Mouse (Mus musculus) kidney, postnatal 25 days (tissue): ENCODE measurements around the gene Il4.
"Not testable (repeated sequence)": the region's sequence is repeated elsewhere in the genome, so short reads cannot be mapped to it uniquely, and the experiment has no call there.

ENCODE experiments used
- DNase-seq, 2 experiments: peaks; one replicate each; pipeline ENCODE4 v3.0.0; 2021; ENCODE audit warnings: mixed read lengths in 2 of 2

Il4 gene

DNA sequence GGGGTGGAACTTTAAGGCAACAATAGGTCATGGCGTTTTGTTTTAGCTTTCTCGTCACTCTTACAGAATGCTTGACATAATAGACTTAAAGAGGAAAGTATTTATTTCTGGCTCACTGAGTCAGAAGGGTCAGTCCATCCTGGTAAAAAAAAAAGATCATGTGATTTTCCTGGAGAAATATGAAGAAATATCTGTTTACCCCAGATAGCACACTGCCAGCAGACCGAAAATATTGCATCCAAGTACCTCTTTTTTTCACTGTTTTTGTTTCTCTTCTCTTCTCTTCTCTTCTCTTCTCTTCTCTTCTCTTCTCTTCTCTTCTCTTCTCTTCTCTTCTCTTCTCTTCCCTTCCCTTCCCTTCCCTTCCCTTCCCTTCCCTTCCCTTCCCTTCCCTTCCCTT lies 58.5 kb downstream of the Il4 start:
- not testable (repeated sequence) for DNase-seq

DNA sequence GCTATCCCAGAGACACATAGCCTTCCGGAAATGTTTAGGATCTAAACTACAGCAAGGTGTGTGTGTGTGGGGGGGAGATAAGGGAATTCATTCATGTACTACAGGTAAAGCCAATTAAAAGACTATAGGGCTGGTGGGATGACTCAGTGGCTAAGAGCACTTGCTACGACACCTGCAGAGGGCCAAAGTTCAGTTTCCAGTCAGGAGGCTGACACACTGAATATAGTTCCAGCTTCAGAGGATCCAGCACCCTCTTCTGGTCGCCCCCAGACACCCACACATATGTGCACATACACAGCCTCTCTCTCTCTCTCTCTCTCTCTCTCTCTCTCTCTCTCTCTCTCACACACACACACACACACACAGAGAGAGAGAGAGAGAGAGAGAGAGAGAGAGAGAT lies 60.5 kb downstream of the Il4 start:
- not testable (repeated sequence) for DNase-seq

DNA sequence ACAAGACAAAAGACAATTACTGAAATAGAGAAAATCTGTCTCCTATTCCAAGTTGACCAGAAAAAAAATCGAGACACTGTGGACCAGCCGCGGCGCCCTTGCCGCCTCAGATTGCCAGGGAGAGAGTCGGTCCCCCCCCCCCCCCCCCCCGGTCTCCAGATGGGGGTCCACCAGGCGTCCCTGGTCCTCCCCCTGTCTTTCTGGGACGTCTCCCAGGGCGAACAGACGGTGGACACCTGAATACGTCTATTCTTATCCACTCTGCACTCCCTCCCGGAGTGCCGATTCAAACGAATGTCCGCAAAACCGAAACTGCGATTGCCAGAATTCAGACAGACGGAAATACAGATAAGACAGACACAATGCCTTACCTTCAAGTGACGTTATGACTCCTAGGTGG lies 61.9 kb downstream of the Il4 start:
- not testable (repeated sequence) for DNase-seq
